Mouse (Mus musculus): ENCODE results near the gene Chic2.

DNA sequence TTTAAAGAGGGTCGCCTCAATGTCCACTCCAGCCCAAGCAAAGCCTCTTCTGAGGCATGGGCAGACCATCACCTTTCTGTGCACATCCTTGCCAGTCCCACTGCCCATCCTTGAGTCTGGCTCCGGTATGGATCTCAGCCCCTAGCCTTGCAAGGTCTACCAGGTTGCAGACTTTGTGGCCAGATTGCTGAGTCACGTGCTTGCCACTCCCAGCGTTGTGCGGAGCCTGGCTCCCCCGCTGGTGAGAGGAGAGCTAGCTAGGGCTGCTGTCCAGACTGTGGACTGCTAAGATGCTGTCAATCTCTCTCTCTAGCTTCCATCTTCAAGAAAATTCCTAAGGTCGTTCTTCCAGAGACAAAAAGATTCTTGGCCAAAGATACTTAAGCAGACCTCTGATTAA lies 35.0 kb upstream of the Chic2 start:
- TF ChIP-seq ZNF384 (IDR thresholded peaks at IDR 0.05; ENCODE audit: low read depth, low read length) (no peak), CHD2 (IDR thresholded peaks at IDR 0.05; ENCODE audit: low read depth, low read length) (no peak), ZC3H11A (IDR thresholded peaks at IDR 0.05; ENCODE audit: borderline replicate concordance, low read depth, low read length) (no peak), MAFK (IDR thresholded peaks at IDR 0.05; ENCODE audit: insufficient read depth, low read depth, low read length) (peak; percentile 30; the same call in 1 of the 2 replicates), HCFC1 (IDR thresholded peaks at IDR 0.05; ENCODE audit: borderline replicate concordance, insufficient read depth, low read length) (no peak)

All from ES-E14 (cell line).